Mouse (Mus musculus) kidney, adult 2 months (tissue): ENCODE data around the gene Gm11020.

Experiments used
- CTCF ChIP-seq: fragments of 200-500 bp; conservative IDR thresholded peaks from 2 replicates; pipeline ENCODE4 v1.5.1; 2011; ENCODE audit warnings: low read depth, mild to moderate bottlenecking, control low read depth, low read length, moderate library complexity, mixed read lengths; ENCODE audit not compliant: insufficient read depth, insufficient read length
- POLR2A ChIP-seq: fragments of 200-500 bp; IDR thresholded peaks from one replicate; pipeline ENCODE4 v1.6.1; 2011; ENCODE audit warnings: low read depth, low read length, control low read depth

GRCm38 (mm10) chr8:104346706-104347105, 25.3 kb downstream of the Gm11020 start:
- TF ChIP-seq CTCF = no peak
- no peak for TF ChIP-seq POLR2A
